Comparison of ENCODE assay signal across 8 mouse cellular contexts in the genomic region with DNA sequence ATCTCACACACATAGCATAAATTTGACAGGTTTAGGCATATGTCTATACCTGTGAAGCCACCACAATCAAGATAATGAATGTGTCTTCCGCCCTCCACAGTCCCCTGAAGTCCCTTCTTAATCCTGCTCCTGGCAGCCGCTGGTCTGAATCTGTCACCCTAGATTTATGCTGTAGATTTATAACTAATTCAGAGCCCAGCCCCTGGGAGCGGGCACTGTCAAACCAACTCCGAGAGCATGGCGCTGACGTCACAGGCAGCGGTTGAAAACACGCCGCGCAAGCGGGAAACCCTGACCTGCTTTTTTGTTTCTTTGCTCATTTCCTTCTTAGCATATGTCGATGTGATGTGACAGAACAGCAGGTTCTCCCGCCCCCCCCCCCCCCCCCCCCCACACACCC. TPM values are rescaled to one million over a fixed set of nuclear protein-coding genes. Genes with fewer than 3 reads are reported as not detected.
DNase-seq lines count a peak whose midpoint lies in the region; ATAC-seq lines count a peak whose summit lies in the region.

No protein-coding gene starts in this region.

- peak; percentile 35 for DNase-seq in adrenal gland, postnatal 10 days
- DNase-seq in adrenal gland, adult 18-20 months (ENCODE audit: low spot score in 2 of 2): no peak
- peak; percentile 45 to 55 for DNase-seq in B cell, adult 2 months
- DNase-seq in liver, embryonic 13.5 days: peak; percentile 9
- DNase-seq in retina, postnatal 7 days (ENCODE audit: low read depth, low spot score): peak; percentile 30
- DNase-seq in left cerebral cortex, adult 8-10 months (ENCODE audit: low spot score in 2 of 2): no peak
- DNase-seq in frontal cortex, postnatal 25 days (ENCODE audit: low spot score in 2 of 2): no peak

- peak overlapping the region; percentile 25; the same call in 1 of the 2 replicates for H3K4me3 ChIP-seq in liver, embryonic 13.5 days (replicated peaks)

- H3K36me3 ChIP-seq in liver, embryonic 13.5 days: no peaks in the 10 kb centered on the region

- no peak overlapping the region for H3K9ac ChIP-seq in liver, embryonic 13.5 days

- H3K9me3 ChIP-seq in liver, embryonic 13.5 days (replicated peaks): no peaks in the 10 kb centered on the region

- ATAC-seq in granulocyte monocyte progenitor cell, adult 5-6 weeks (replicated peaks; ENCODE audit: poor library complexity, severe bottlenecking): 0 out of 2 replicates have a peak, but pooled peaks have one; percentile 28
- peak; percentile 53; the same call in 1 of the 2 replicates for ATAC-seq in liver, embryonic 13.5 days (ENCODE audit: low read depth)

- 0 out of 2 replicates have a peak, but pooled peaks cover 10% of the 10 kb centered on the region for H3K27me3 ChIP-seq in liver, embryonic 13.5 days

- peak overlapping the region; percentile 55 for H3K4me2 ChIP-seq in liver, embryonic 13.5 days

- H3K4me1 ChIP-seq in liver, embryonic 13.5 days (replicated peaks): no peaks in the 10 kb centered on the region

- WGBS in liver, embryonic 13.5 days (ENCODE audit: insufficient replicate concordance): 51% methylated on average over 12 of the region's 13 CpGs

- no peak overlapping the region for H3K27ac ChIP-seq in liver, embryonic 13.5 days

RNA-seq across cellular contexts. Expression of gene Stk24, which starts 25.3 kb away (rescaled TPM):
- 10 to 100 TPM; 82.8 to 91.1 TPM for total RNA-seq in adrenal gland, postnatal 10 days (2021)
- total RNA-seq in adrenal gland, adult 18-20 months (2021): 100 to 1,000 TPM in 1 of 2 experiments, 10 to 100 TPM in 1; 82.2 to 121 TPM
- 87.1 and 141 TPM in 2 replicates for total RNA-seq in granulocyte monocyte progenitor cell, adult 5-6 weeks (2014; fragmentation: Nextera tagmentation)
- total RNA-seq in granulocyte monocyte progenitor cell, adult 5-6 weeks (2017): 63.5 and 70.6 TPM in 2 replicates
- 30.6 and 36.0 TPM in 2 replicates for polyA plus RNA-seq in liver, embryonic 13.5 days (2015; fragmentation: Nextera tagmentation; extraction: Ambion mirVana)
- 10 to 100 TPM; 62.3 to 71.6 (median 64.9) TPM for total RNA-seq in left cerebral cortex, adult 8-10 months (2022)

Comparison
In these comparisons a context has a peak if more than half of its experiments do, and no peak if none do; other contexts are left out.
1. DNase-seq: peak in adrenal gland, postnatal 10 days (single experiment), B cell, adult 2 months (2 of 2), liver, embryonic 13.5 days (single experiment) and retina, postnatal 7 days (single experiment); none in adrenal gland, adult 18-20 months (0 of 2), left cerebral cortex, adult 8-10 months (0 of 2) and frontal cortex, postnatal 25 days (0 of 2).